Mouse (Mus musculus) olfactory bulb, adult 2 months (tissue): ENCODE data around the gene Gpbar1.

Experiments used
- CTCF ChIP-seq: fragments of 200-500 bp; IDR thresholded peaks from 2 replicates; pipeline ENCODE4 v1.5.1; 2012; ENCODE audit warnings: low read depth, mild to moderate bottlenecking, low read length, moderate library complexity; ENCODE audit not compliant: insufficient read depth
- POLR2A ChIP-seq: fragments of 200-500 bp; IDR thresholded peaks from 2 replicates; pipeline ENCODE4 v1.6.1; 2012; ENCODE audit warnings: mild to moderate bottlenecking, low read depth, low read length, moderate library complexity; ENCODE audit not compliant: insufficient read depth

GRCm38 (mm10) chr1:74297269-74297668, 18.9 kb downstream of the Gpbar1 start:
- no peak for TF ChIP-seq CTCF
- no peak for TF ChIP-seq POLR2A
